Mouse (Mus musculus): ENCODE measurements at regions not wholly inside any gene's neighbourhood (a gene's known extent, or its start where the extent isn't known, plus 50 kb on each side); places are given as distances from the start of the nearest gene placed in this dataset.

- H3K79me3 ChIP-seq (ENCODE audit: low read depth), result no peaks in the 10 kb centered on the region
- no peak overlapping the region for H3K4me3 ChIP-seq (ENCODE audit: insufficient read depth, poor library complexity, severe bottlenecking)
- no peaks in the 10 kb centered on the region for H3K27me3 ChIP-seq (ENCODE audit: control insufficient read depth, insufficient read depth, insufficient read length)
- no peaks in the 10 kb centered on the region for H3K36me3 ChIP-seq (ENCODE audit: control insufficient read depth, insufficient read depth)
- no peaks in the 10 kb centered on the region for H3K79me2 ChIP-seq (ENCODE audit: control insufficient read depth, insufficient read depth)
- H3ac ChIP-seq (ENCODE audit: control insufficient read depth, insufficient read length, low read depth), result no peak overlapping the region
- TF ChIP-seq MYOG (IDR thresholded peaks at IDR 0.05; ENCODE audit: control insufficient read depth, extremely low read depth, insufficient read length) (no peak), CTCF (IDR thresholded peaks at IDR 0.05; ENCODE audit: control insufficient read depth, insufficient read depth, insufficient read length) (no peak), USF1 (IDR thresholded peaks at IDR 0.05; ENCODE audit: low read depth) (no peak), FOSL1 (IDR thresholded peaks at IDR 0.05; ENCODE audit: insufficient read depth, low read length, poor library complexity, severe bottlenecking) (no peak), MYOD1 (IDR thresholded peaks at IDR 0.05; ENCODE audit: control insufficient read depth, insufficient read length, low read depth) (no peak), CEBPB (IDR thresholded peaks at IDR 0.05; ENCODE audit: low read depth) (no peak), MAX (IDR thresholded peaks at IDR 0.05) (no peak)
Observed at GRCm38 (mm10) chr12:118562226-118562625, 261.0 kb upstream of the Sp4 start.

- Histone ChIP-seq H3K79me2 (ENCODE audit: control insufficient read depth, insufficient read depth) (no peaks in the 10 kb centered on the region), H3K27me3 (ENCODE audit: control insufficient read depth, insufficient read depth, insufficient read length) (no peaks in the 10 kb centered on the region), H3K79me3 (ENCODE audit: low read depth) (no peaks in the 10 kb centered on the region), H3K36me3 (ENCODE audit: control insufficient read depth, insufficient read depth) (no peaks in the 10 kb centered on the region), H3K4me3 (ENCODE audit: insufficient read depth, poor library complexity, severe bottlenecking) (no peak overlapping the region), H3ac (ENCODE audit: control insufficient read depth, insufficient read length, low read depth) (no peak overlapping the region)
- TF ChIP-seq CEBPB (IDR thresholded peaks at IDR 0.05; ENCODE audit: low read depth) (no peak), MAX (IDR thresholded peaks at IDR 0.05) (no peak), MYOD1 (IDR thresholded peaks at IDR 0.05; ENCODE audit: control insufficient read depth, insufficient read length, low read depth) (no peak), FOSL1 (IDR thresholded peaks at IDR 0.05; ENCODE audit: insufficient read depth, low read length, poor library complexity, severe bottlenecking) (no peak), USF1 (IDR thresholded peaks at IDR 0.05; ENCODE audit: low read depth) (no peak), MYOG (IDR thresholded peaks at IDR 0.05; ENCODE audit: control insufficient read depth, extremely low read depth, insufficient read length) (no peak), CTCF (IDR thresholded peaks at IDR 0.05; ENCODE audit: control insufficient read depth, insufficient read depth, insufficient read length) (no peak)
Observed at GRCm38 (mm10) chr12:118549071-118549470, 247.8 kb upstream of the Sp4 start.

GRCm38 (mm10) chr12:118540336-118540735 is 239.1 kb upstream of the Sp4 start:
- Histone ChIP-seq H3ac (ENCODE audit: control insufficient read depth, insufficient read length, low read depth) (no peak overlapping the region), H3K36me3 (ENCODE audit: control insufficient read depth, insufficient read depth) (no peaks in the 10 kb centered on the region), H3K79me3 (ENCODE audit: low read depth) (no peaks in the 10 kb centered on the region), H3K79me2 (ENCODE audit: control insufficient read depth, insufficient read depth) (no peaks in the 10 kb centered on the region), H3K4me3 (ENCODE audit: insufficient read depth, poor library complexity, severe bottlenecking) (no peak overlapping the region), H3K27me3 (ENCODE audit: control insufficient read depth, insufficient read depth, insufficient read length) (no peaks in the 10 kb centered on the region)
- TF ChIP-seq MYOD1 (IDR thresholded peaks at IDR 0.05; ENCODE audit: control insufficient read depth, insufficient read length, low read depth) (no peak), CEBPB (IDR thresholded peaks at IDR 0.05; ENCODE audit: low read depth) (no peak), USF1 (IDR thresholded peaks at IDR 0.05; ENCODE audit: low read depth) (no peak), FOSL1 (IDR thresholded peaks at IDR 0.05; ENCODE audit: insufficient read depth, low read length, poor library complexity, severe bottlenecking) (no peak), MAX (IDR thresholded peaks at IDR 0.05) (no peak), MYOG (IDR thresholded peaks at IDR 0.05; ENCODE audit: control insufficient read depth, extremely low read depth, insufficient read length) (no peak), CTCF (IDR thresholded peaks at IDR 0.05; ENCODE audit: control insufficient read depth, insufficient read depth, insufficient read length) (no peak)

- Histone ChIP-seq H3K79me2 (ENCODE audit: control insufficient read depth, insufficient read depth) (no peaks in the 10 kb centered on the region), H3ac (ENCODE audit: control insufficient read depth, insufficient read length, low read depth) (no peak overlapping the region), H3K27me3 (ENCODE audit: control insufficient read depth, insufficient read depth, insufficient read length) (no peaks in the 10 kb centered on the region), H3K79me3 (ENCODE audit: low read depth) (no peaks in the 10 kb centered on the region), H3K36me3 (ENCODE audit: control insufficient read depth, insufficient read depth) (no peaks in the 10 kb centered on the region), H3K4me3 (ENCODE audit: insufficient read depth, poor library complexity, severe bottlenecking) (no peak overlapping the region)
- TF ChIP-seq MYOD1 (IDR thresholded peaks at IDR 0.05; ENCODE audit: control insufficient read depth, insufficient read length, low read depth) (no peak), CTCF (IDR thresholded peaks at IDR 0.05; ENCODE audit: control insufficient read depth, insufficient read depth, insufficient read length) (no peak), CEBPB (IDR thresholded peaks at IDR 0.05; ENCODE audit: low read depth) (no peak), MAX (IDR thresholded peaks at IDR 0.05) (no peak), FOSL1 (IDR thresholded peaks at IDR 0.05; ENCODE audit: insufficient read depth, low read length, poor library complexity, severe bottlenecking) (no peak), USF1 (IDR thresholded peaks at IDR 0.05; ENCODE audit: low read depth) (no peak), MYOG (IDR thresholded peaks at IDR 0.05; ENCODE audit: control insufficient read depth, extremely low read depth, insufficient read length) (no peak)
Observed at GRCm38 (mm10) chr12:118530514-118530913, 229.3 kb upstream of the Sp4 start.

GRCm38 (mm10) chr12:118529428-118530361 is 228.5 kb upstream of the Sp4 start:
- H3K27me3 ChIP-seq (ENCODE audit: control insufficient read depth, insufficient read depth, insufficient read length), result no peaks in the 10 kb centered on the region

More at GRCm38 (mm10) chr12:118529428-118530361, 228.5 kb upstream of the Sp4 start:
- no peak overlapping the region for H3ac ChIP-seq (ENCODE audit: control insufficient read depth, insufficient read length, low read depth)
- TF ChIP-seq USF1 (IDR thresholded peaks at IDR 0.05; ENCODE audit: low read depth) (no peak), MAX (IDR thresholded peaks at IDR 0.05) (no peak), CEBPB (IDR thresholded peaks at IDR 0.05; ENCODE audit: low read depth) (no peak), MYOD1 (IDR thresholded peaks at IDR 0.05; ENCODE audit: control insufficient read depth, insufficient read length, low read depth) (no peak), FOSL1 (IDR thresholded peaks at IDR 0.05; ENCODE audit: insufficient read depth, low read length, poor library complexity, severe bottlenecking) (no peak), CTCF (IDR thresholded peaks at IDR 0.05; ENCODE audit: control insufficient read depth, insufficient read depth, insufficient read length) (no peak), MYOG (IDR thresholded peaks at IDR 0.05; ENCODE audit: control insufficient read depth, extremely low read depth, insufficient read length) (no peak)
- no peaks in the 10 kb centered on the region for H3K79me3 ChIP-seq (ENCODE audit: low read depth)
- no peak overlapping the region for H3K4me3 ChIP-seq (ENCODE audit: insufficient read depth, poor library complexity, severe bottlenecking)
- no peaks in the 10 kb centered on the region for H3K36me3 ChIP-seq (ENCODE audit: control insufficient read depth, insufficient read depth)
- H3K79me2 ChIP-seq (ENCODE audit: control insufficient read depth, insufficient read depth), result no peaks in the 10 kb centered on the region
